Mouse (Mus musculus): ENCODE results near the gene Enkd1.

Gene Enkd1

GRCm38 (mm10) chr8:105702001-105702401 lies 6.0 kb downstream of the Enkd1 start:
- no peak for DNase-seq (ENCODE audit: low read depth)

GRCm38 (mm10) chr8:105700966-105701824 lies 6.8 kb downstream of the Enkd1 start, which contains the start of the genes Acd and Pard6a:
Gene Acd (minus strand): TSS chr8:105701102.
Gene Pard6a (plus strand): TSS chr8:105701148.
- DNase-seq (ENCODE audit: low read depth): peak; percentile 95

- DNase-seq (ENCODE audit: low read depth): peak; percentile 79
Measured at GRCm38 (mm10) chr8:105700566-105700965, 7.4 kb downstream of the Enkd1 start.

- DNase-seq (ENCODE audit: low read depth): no peak
Measured at GRCm38 (mm10) chr8:105699488-105700215, 8.4 kb downstream of the Enkd1 start.

- no peak for DNase-seq (ENCODE audit: low read depth)
Measured at GRCm38 (mm10) chr8:105698734-105699133, 9.3 kb downstream of the Enkd1 start.

GRCm38 (mm10) chr8:105697196-105697780 lies 10.7 kb downstream of the Enkd1 start:
- DNase-seq (ENCODE audit: low read depth): no peak

GRCm38 (mm10) chr8:105695080-105695780 lies 12.8 kb downstream of the Enkd1 start:
- DNase-seq (ENCODE audit: low read depth): no peak

GRCm38 (mm10) chr8:105694051-105694799 lies 13.8 kb downstream of the Enkd1 start:
- no peak for DNase-seq (ENCODE audit: low read depth)

GRCm38 (mm10) chr8:105693648-105694047 lies 14.4 kb downstream of the Enkd1 start:
- no peak for DNase-seq (ENCODE audit: low read depth)

- DNase-seq (ENCODE audit: low read depth): no peak
Measured at GRCm38 (mm10) chr8:105692449-105693182, 15.4 kb downstream of the Enkd1 start.

- peak; percentile 32 for DNase-seq (ENCODE audit: low read depth)
Measured at GRCm38 (mm10) chr8:105690978-105691377, 17.0 kb downstream of the Enkd1 start.

GRCm38 (mm10) chr8:105689983-105690360 lies 18.0 kb downstream of the Enkd1 start:
- no peak for DNase-seq (ENCODE audit: low read depth)

GRCm38 (mm10) chr8:105689256-105689982 lies 18.6 kb downstream of the Enkd1 start:
- DNase-seq (ENCODE audit: low read depth): no peak

GRCm38 (mm10) chr8:105688242-105688752 lies 19.7 kb downstream of the Enkd1 start:
- DNase-seq (ENCODE audit: low read depth): peak; percentile 16

GRCm38 (mm10) chr8:105687512-105687911 lies 20.5 kb downstream of the Enkd1 start:
- DNase-seq (ENCODE audit: low read depth): no peak

- no peak for DNase-seq (ENCODE audit: low read depth)
Measured at GRCm38 (mm10) chr8:105686551-105686950, 21.5 kb downstream of the Enkd1 start.

GRCm38 (mm10) chr8:105685796-105686308 lies 22.2 kb downstream of the Enkd1 start, which contains the start of gene Carmil2:
Gene Carmil2 (plus strand): TSS chr8:105686274.
- peak; percentile 66 for DNase-seq (ENCODE audit: low read depth)

GRCm38 (mm10) chr8:105685325-105685724 lies 22.7 kb downstream of the Enkd1 start:
- no peak for DNase-seq (ENCODE audit: low read depth)

GRCm38 (mm10) chr8:105677891-105678290 lies 30.1 kb downstream of the Enkd1 start:
- peak; percentile 23 for DNase-seq (ENCODE audit: low read depth)

Measured in 416B (cell line).